Mouse (Mus musculus) kidney, embryonic 15.5 days (tissue): ENCODE results near the gene Fbxw16. TPM values are rescaled to one million over a fixed set of nuclear protein-coding genes. Genes with fewer than 3 reads are reported as not detected.
"Not testable (repeated sequence)": the region's sequence is repeated elsewhere in the genome, so short reads cannot be mapped to it uniquely, and the experiment has no call there.

Experiments used
- ATAC-seq: fragments of 200-750 bp; cut with Nextera tagmentation; replicated peaks from 2 replicates; pipeline ENCODE4 v1.8.0; 2017; ENCODE audit warnings: moderate TSS enrichment; ENCODE audit not compliant: low FRiP score
- H3K27ac ChIP-seq: fragments of 300-500 bp; sonication (generic); 2 replicates; pipeline ENCODE4 v1.5.1; 2015; ENCODE audit warnings: mild to moderate bottlenecking, inconsistent platforms
- H3K27me3 ChIP-seq: fragments of 300-500 bp; sonication (generic); 2 replicates; pipeline ENCODE4 v1.6.1; 2015; ENCODE audit warnings: inconsistent platforms
- H3K36me3 ChIP-seq: fragments of 300-500 bp; sonication (generic); 2 replicates; pipeline ENCODE4 v1.6.1; 2015; ENCODE audit warnings: inconsistent platforms
- H3K4me1 ChIP-seq: fragments of 300-500 bp; sonication (generic); 2 replicates; pipeline ENCODE4 v1.6.1; 2015; ENCODE audit warnings: inconsistent platforms
- H3K4me2 ChIP-seq: fragments of 300-500 bp; sonication (generic); 2 replicates; pipeline ENCODE4 v1.6.1; 2015; ENCODE audit warnings: moderate library complexity, mild to moderate bottlenecking, inconsistent platforms
- H3K4me3 ChIP-seq: fragments of 300-500 bp; sonication (generic); replicated peaks from 2 replicates; pipeline ENCODE4 v1.5.1; 2015; ENCODE audit warnings: mild to moderate bottlenecking, inconsistent platforms
- H3K9ac ChIP-seq: fragments of 300-500 bp; sonication (generic); 2 replicates; pipeline ENCODE4 v1.6.1; 2015; ENCODE audit warnings: mild to moderate bottlenecking, inconsistent platforms
- H3K9me3 ChIP-seq: fragments of 300-500 bp; sonication (generic); replicated peaks from 2 replicates; pipeline ENCODE4 v1.6.1; 2016; ENCODE audit warnings: inconsistent platforms
- WGBS: fragments of 180-500 bp; shearing (Covaris S2); methylation state at CpG from one replicate; pipeline ENCODE4 v1.1.7; 2015; ENCODE audit warnings: mixed read lengths; 5-methylcytosine and 5-hydroxymethylcytosine counted together
- polyA plus RNA-seq: library from polyadenylated mRNA; unstranded; fragments of >200 nt; fragmentation: Nextera tagmentation; extraction: Ambion mirVana; gene quantifications from 2 replicates; pipeline ENCODE4 v1.2.1, GENCODE M21; 2015

The Fbxw16 gene
- polyA plus RNA-seq = not detected in 2 replicates

DNA sequence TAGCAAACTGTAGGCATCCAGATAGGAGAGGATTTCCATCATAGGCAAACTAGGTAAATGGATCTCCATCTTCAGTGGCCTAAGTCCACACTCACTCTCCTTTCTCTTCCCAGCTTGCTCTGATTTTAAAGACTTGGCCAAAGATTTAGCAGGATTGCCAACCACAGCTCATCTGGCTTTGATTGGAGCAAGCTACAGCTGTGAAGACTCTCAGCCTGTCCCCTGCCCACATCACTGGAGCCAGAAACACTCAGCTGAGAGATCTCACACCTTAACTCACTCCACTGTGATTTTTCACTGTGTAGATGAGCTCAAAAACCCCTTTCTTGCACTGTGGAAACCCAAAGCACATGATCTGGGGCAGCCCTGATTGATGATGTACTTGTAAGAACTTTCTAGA lies at the start of gene Fbxw16:
Fbxw16 (minus strand) TSS at position 101 of the 400 bp plus-strand sequence.
- H3K27ac ChIP-seq = no peak within 1 kb of the TSS
- H3K27me3 ChIP-seq = no peaks in the 10 kb centered on the region
- H3K4me3 ChIP-seq = no peak within 1 kb of the TSS
- H3K9me3 ChIP-seq = 0 out of 2 replicates have a peak, but pooled peaks cover 4% of the 10 kb centered on the region
- no peak within 1 kb of the TSS for H3K4me2 ChIP-seq
- ATAC-seq = no peak
- no peaks in the 10 kb centered on the region for H3K4me1 ChIP-seq
- no peaks in the 10 kb centered on the region for H3K36me3 ChIP-seq
- H3K9ac ChIP-seq = no peak within 1 kb of the TSS

DNA sequence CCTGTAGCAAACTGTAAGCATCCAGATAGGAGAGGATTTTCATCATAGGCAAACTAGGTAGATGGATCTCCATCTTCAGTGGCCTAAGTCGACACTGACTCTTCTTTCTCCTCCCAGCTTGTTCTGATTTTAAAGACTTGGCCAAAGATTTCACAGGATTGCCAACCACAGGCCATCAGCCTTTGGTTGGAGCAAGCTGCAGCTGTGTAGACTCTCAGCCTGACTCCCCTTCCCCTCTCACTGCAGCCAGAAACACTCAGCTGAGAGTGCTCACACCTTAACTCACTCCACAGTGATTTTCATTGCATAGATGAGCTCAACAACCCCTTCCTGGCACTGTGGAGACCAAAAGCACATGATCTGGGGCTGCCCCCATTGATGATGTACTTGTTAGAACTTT lies 46.8 kb upstream of the Fbxw16 start, which contains the start of gene Fbxw19:
Fbxw19 (minus strand) TSS at position 101 of the 400 bp plus-strand sequence.
- not testable (repeated sequence) for H3K9me3 ChIP-seq, ATAC-seq, H3K36me3 ChIP-seq, H3K9ac ChIP-seq, H3K27ac ChIP-seq, H3K4me3 ChIP-seq, H3K4me2 ChIP-seq, H3K27me3 ChIP-seq, H3K4me1 ChIP-seq
- 80% methylated on average over 1 of the region's 1 CpGs for WGBS

DNA sequence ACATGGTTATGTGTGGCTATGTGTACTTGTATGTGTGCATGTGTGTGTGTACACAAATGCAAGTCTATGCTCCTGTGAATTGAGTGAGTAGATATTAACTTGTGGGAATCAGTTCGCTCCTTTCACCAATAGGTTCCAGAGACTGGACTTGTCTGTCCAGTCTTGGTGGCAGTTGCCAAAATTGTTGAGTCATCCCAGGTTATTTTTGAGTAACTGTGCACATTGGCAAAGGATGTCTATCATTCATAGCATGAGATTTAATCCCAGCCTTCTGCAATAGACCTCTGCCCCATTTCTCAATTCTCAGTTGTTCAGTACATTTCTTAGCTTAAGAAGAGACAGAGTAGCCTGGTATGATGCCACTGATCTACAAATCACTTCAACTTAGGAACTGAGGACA lies 16.0 kb downstream of the Fbxw16 start:
- Histone ChIP-seq H3K36me3 (no peaks in the 10 kb centered on the region), H3K4me1 (no peaks in the 10 kb centered on the region), H3K4me2 (no peak overlapping the region), H3K9me3 (no peaks in the 10 kb centered on the region), H3K27me3 (no peaks in the 10 kb centered on the region), H3K27ac (no peak overlapping the region), H3K9ac (no peak overlapping the region), H3K4me3 (no peak overlapping the region)
- ATAC-seq = no peak
- WGBS = 94% methylated on average over 1 of the region's 1 CpGs

DNA sequence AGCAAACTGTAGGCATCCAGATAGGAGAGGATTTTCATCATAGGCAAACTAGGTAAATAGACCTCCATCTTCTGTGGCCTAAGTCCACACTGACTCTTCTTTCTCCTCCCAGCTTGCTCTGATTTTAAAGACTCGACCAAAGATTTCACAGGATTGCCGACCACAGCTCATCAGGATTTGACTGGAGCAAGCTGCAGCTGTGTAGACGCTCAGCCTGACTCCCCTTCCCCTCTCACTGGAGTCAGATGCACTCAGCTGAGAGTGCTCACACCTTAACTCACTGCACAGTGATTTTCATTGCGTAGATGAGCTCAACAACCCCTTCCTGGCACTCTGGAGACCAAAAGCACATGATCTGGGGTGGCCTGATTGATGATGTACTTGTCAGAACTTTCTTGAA lies 44.7 kb downstream of the Fbxw16 start, which contains the start of gene Fbxw22:
Fbxw22 (minus strand) TSS at position 101 of the 400 bp plus-strand sequence.
- H3K4me1 ChIP-seq, H3K9ac ChIP-seq, H3K27ac ChIP-seq, H3K9me3 ChIP-seq, H3K4me2 ChIP-seq, H3K27me3 ChIP-seq, H3K36me3 ChIP-seq, ATAC-seq, H3K4me3 ChIP-seq: not testable (repeated sequence)
- WGBS = 74% methylated on average over 4 of the region's 4 CpGs

Other genes with a start within 250 kb of the Fbxw16 start
- not detected in 2 replicates for gene Fbxw20, start 214.4 kb downstream of the Fbxw16 start, polyA plus RNA-seq
- gene Fbxw14, start 161.5 kb downstream of the Fbxw16 start, polyA plus RNA-seq = not detected in 2 replicates
- not detected in 2 replicates for gene Fbxw28, start 109.5 kb downstream of the Fbxw16 start, polyA plus RNA-seq
- gene Fbxw22, start 44.8 kb downstream of the Fbxw16 start, polyA plus RNA-seq = not detected in 2 replicates
- gene Fbxw19, start 46.7 kb upstream of the Fbxw16 start, polyA plus RNA-seq = not detected in 2 replicates
- gene Fbxw15, start 119.1 kb upstream of the Fbxw16 start, polyA plus RNA-seq = 0.93 and 0.96 TPM in 2 replicates
- 0.32 and 0.44 TPM in 2 replicates for gene Fbxw24, start 176.9 kb upstream of the Fbxw16 start, polyA plus RNA-seq
- 0.10 and 0.21 TPM in 2 replicates for gene Fbxw25, start 215.5 kb upstream of the Fbxw16 start, polyA plus RNA-seq